Mouse (Mus musculus): Measurements from ENCODE around the gene Birc5. TPM values are rescaled to one million over a fixed set of nuclear protein-coding genes. Genes with fewer than 3 reads are reported as not detected.
A peak's percentile ranks its signal among the peaks of the same experiment; 100 is the strongest.
"Not testable (repeated sequence)": the region's sequence is repeated elsewhere in the genome, so short reads cannot be mapped to it uniquely, and the experiment has no call there.

Birc5 gene
- polyA plus RNA-seq, 1 experiment from 2014 or later, result 14.9 TPM

GRCm38 (mm10) chr11:117830401-117830800 lies 18.6 kb upstream of the Birc5 start:
- Histone ChIP-seq H3K4me2 (ENCODE audit: low read depth, low read length) (no peak overlapping the region), H3K4me1 (ENCODE audit: control insufficient read depth, insufficient read depth, low read length) (peaks cover 9% of the 10 kb centered on the region), H3K36me3 (ENCODE audit: control insufficient read depth, insufficient read depth, low read length) (no peaks in the 10 kb centered on the region), H3K9me3 (ENCODE audit: control insufficient read depth, low read length) (no peaks in the 10 kb centered on the region), H3K27ac (ENCODE audit: low read depth, low read length) (no peak overlapping the region), H3K4me3 (ENCODE audit: low read depth, low read length) (no peak overlapping the region), H3K27me3 (ENCODE audit: control insufficient read depth, insufficient read depth, low read length) (no peaks in the 10 kb centered on the region), H3K9ac (replicated peaks; ENCODE audit: low read depth, low read length) (no peak overlapping the region)
- 70% methylated on average over 9 of the region's 9 CpGs for WGBS
- ATAC-seq (ENCODE audit: low read depth), result no peak

GRCm38 (mm10) chr11:117832086-117832969 lies 16.7 kb upstream of the Birc5 start:
- no peaks in the 10 kb centered on the region for H3K36me3 ChIP-seq (ENCODE audit: control insufficient read depth, insufficient read depth, low read length)
- peak; percentile 76; the same call in 1 of the 2 replicates for ATAC-seq (ENCODE audit: low read depth)
- H3K4me3 ChIP-seq (ENCODE audit: low read depth, low read length), result peak overlapping the region; percentile 30
- H3K4me1 ChIP-seq (ENCODE audit: control insufficient read depth, insufficient read depth, low read length), result no peaks in the 10 kb centered on the region; the same call in 1 of the 2 replicates
- H3K27ac ChIP-seq (ENCODE audit: low read depth, low read length), result 0 out of 2 replicates have a peak overlapping the region, but pooled peaks have one; percentile 34
- H3K9ac ChIP-seq (replicated peaks; ENCODE audit: low read depth, low read length), result no peak overlapping the region
- no peaks in the 10 kb centered on the region for H3K27me3 ChIP-seq (ENCODE audit: control insufficient read depth, insufficient read depth, low read length)
- peak overlapping the region; percentile 46 for H3K4me2 ChIP-seq (ENCODE audit: low read depth, low read length)
- 17% methylated on average over 28 of the region's 28 CpGs for WGBS
- no peaks in the 10 kb centered on the region for H3K9me3 ChIP-seq (ENCODE audit: control insufficient read depth, low read length)

- not testable (repeated sequence) for ATAC-seq (ENCODE audit: low read depth); H3K4me2 ChIP-seq (ENCODE audit: low read depth, low read length); H3K27me3 ChIP-seq (ENCODE audit: control insufficient read depth, insufficient read depth, low read length); H3K9ac ChIP-seq (replicated peaks; ENCODE audit: low read depth, low read length); H3K4me3 ChIP-seq (ENCODE audit: low read depth, low read length); H3K4me1 ChIP-seq (ENCODE audit: control insufficient read depth, insufficient read depth, low read length); H3K27ac ChIP-seq (ENCODE audit: low read depth, low read length); H3K36me3 ChIP-seq (ENCODE audit: control insufficient read depth, insufficient read depth, low read length); H3K9me3 ChIP-seq (ENCODE audit: control insufficient read depth, low read length)
- whole genome bisulfite sequencing, result 90% methylated on average over 4 of the region's 6 CpGs
Measured at GRCm38 (mm10) chr11:117833509-117833908, 15.5 kb upstream of the Birc5 start.

- Histone ChIP-seq H3K27me3 (ENCODE audit: control insufficient read depth, insufficient read depth, low read length) (no peaks in the 10 kb centered on the region), H3K4me2 (ENCODE audit: low read depth, low read length) (no peak overlapping the region), H3K36me3 (ENCODE audit: control insufficient read depth, insufficient read depth, low read length) (no peaks in the 10 kb centered on the region), H3K9ac (replicated peaks; ENCODE audit: low read depth, low read length) (no peak overlapping the region), H3K27ac (ENCODE audit: low read depth, low read length) (no peak overlapping the region), H3K9me3 (ENCODE audit: control insufficient read depth, low read length) (no peaks in the 10 kb centered on the region), H3K4me1 (ENCODE audit: control insufficient read depth, insufficient read depth, low read length) (no peaks in the 10 kb centered on the region), H3K4me3 (ENCODE audit: low read depth, low read length) (no peak overlapping the region)
- 95% methylated on average over 8 of the region's 8 CpGs for WGBS
- ATAC-seq (ENCODE audit: low read depth), result no peak
Measured at GRCm38 (mm10) chr11:117834086-117834485, 15.0 kb upstream of the Birc5 start.

GRCm38 (mm10) chr11:117836306-117836705 lies 12.7 kb upstream of the Birc5 start:
- 0 out of 2 replicates have a peak, but pooled peaks have one; percentile 32 for ATAC-seq (ENCODE audit: low read depth)
- WGBS, result 31% methylated on average over 13 of the region's 13 CpGs
- H3K4me2 ChIP-seq (ENCODE audit: low read depth, low read length), result peak overlapping the region; percentile 29; the same call in 1 of the 2 replicates
- H3K4me3 ChIP-seq (ENCODE audit: low read depth, low read length), result 0 out of 2 replicates have a peak overlapping the region, but pooled peaks have one; percentile 4
- no peak overlapping the region for H3K27ac ChIP-seq (ENCODE audit: low read depth, low read length)
- no peaks in the 10 kb centered on the region for H3K9me3 ChIP-seq (ENCODE audit: control insufficient read depth, low read length)
- no peaks in the 10 kb centered on the region for H3K36me3 ChIP-seq (ENCODE audit: control insufficient read depth, insufficient read depth, low read length)
- no peaks in the 10 kb centered on the region for H3K27me3 ChIP-seq (ENCODE audit: control insufficient read depth, insufficient read depth, low read length)
- no peak overlapping the region for H3K9ac ChIP-seq (replicated peaks; ENCODE audit: low read depth, low read length)
- no peaks in the 10 kb centered on the region for H3K4me1 ChIP-seq (ENCODE audit: control insufficient read depth, insufficient read depth, low read length)

- Histone ChIP-seq H3K9me3 (ENCODE audit: control insufficient read depth, low read length) (no peaks in the 10 kb centered on the region), H3K36me3 (ENCODE audit: control insufficient read depth, insufficient read depth, low read length) (no peaks in the 10 kb centered on the region), H3K27ac (ENCODE audit: low read depth, low read length) (no peak overlapping the region), H3K4me1 (ENCODE audit: control insufficient read depth, insufficient read depth, low read length) (no peaks in the 10 kb centered on the region), H3K27me3 (ENCODE audit: control insufficient read depth, insufficient read depth, low read length) (no peaks in the 10 kb centered on the region), H3K9ac (replicated peaks; ENCODE audit: low read depth, low read length) (no peak overlapping the region), H3K4me2 (ENCODE audit: low read depth, low read length) (no peak overlapping the region), H3K4me3 (ENCODE audit: low read depth, low read length) (no peak overlapping the region)
- 78% methylated on average over 2 of the region's 2 CpGs for WGBS
- no peak for ATAC-seq (ENCODE audit: low read depth)
Measured at GRCm38 (mm10) chr11:117838572-117838971, 10.5 kb upstream of the Birc5 start.

- H3K27me3 ChIP-seq (ENCODE audit: control insufficient read depth, insufficient read depth, low read length), result no peaks in the 10 kb centered on the region
- no peak overlapping the region for H3K9ac ChIP-seq (replicated peaks; ENCODE audit: low read depth, low read length)
- H3K9me3 ChIP-seq (ENCODE audit: control insufficient read depth, low read length), result no peaks in the 10 kb centered on the region
- no peak for ATAC-seq (ENCODE audit: low read depth)
- no peak overlapping the region for H3K4me3 ChIP-seq (ENCODE audit: low read depth, low read length)
- 89% methylated on average over 1 of the region's 1 CpGs for WGBS
- H3K36me3 ChIP-seq (ENCODE audit: control insufficient read depth, insufficient read depth, low read length), result no peaks in the 10 kb centered on the region
- no peak overlapping the region for H3K4me2 ChIP-seq (ENCODE audit: low read depth, low read length)
- H3K4me1 ChIP-seq (ENCODE audit: control insufficient read depth, insufficient read depth, low read length), result no peaks in the 10 kb centered on the region
- no peak overlapping the region for H3K27ac ChIP-seq (ENCODE audit: low read depth, low read length)
Measured at GRCm38 (mm10) chr11:117839021-117839420, 10.0 kb upstream of the Birc5 start.

- H3K27ac ChIP-seq (ENCODE audit: low read depth, low read length), result no peak overlapping the region
- H3K4me3 ChIP-seq (ENCODE audit: low read depth, low read length), result no peak overlapping the region
- H3K4me2 ChIP-seq (ENCODE audit: low read depth, low read length), result no peak overlapping the region
- 54% methylated on average over 1 of the region's 1 CpGs for WGBS
- H3K4me1 ChIP-seq (ENCODE audit: control insufficient read depth, insufficient read depth, low read length), result no peaks in the 10 kb centered on the region
- no peak for ATAC-seq (ENCODE audit: low read depth)
- no peaks in the 10 kb centered on the region for H3K27me3 ChIP-seq (ENCODE audit: control insufficient read depth, insufficient read depth, low read length)
- no peaks in the 10 kb centered on the region for H3K36me3 ChIP-seq (ENCODE audit: control insufficient read depth, insufficient read depth, low read length)
- H3K9me3 ChIP-seq (ENCODE audit: control insufficient read depth, low read length), result no peaks in the 10 kb centered on the region
- H3K9ac ChIP-seq (replicated peaks; ENCODE audit: low read depth, low read length), result no peak overlapping the region
Measured at GRCm38 (mm10) chr11:117840910-117841309, 8.1 kb upstream of the Birc5 start.

- H3K4me2 ChIP-seq (ENCODE audit: low read depth, low read length), result no peak overlapping the region
- WGBS, result 88% methylated on average over 2 of the region's 2 CpGs
- no peak for ATAC-seq (ENCODE audit: low read depth)
Measured at GRCm38 (mm10) chr11:117843434-117843833, 5.6 kb upstream of the Birc5 start.

More at GRCm38 (mm10) chr11:117843434-117843833, 5.6 kb upstream of the Birc5 start:
- H3K4me1 ChIP-seq (ENCODE audit: control insufficient read depth, insufficient read depth, low read length), result peaks cover 6% of the 10 kb centered on the region; the same call in 1 of the 2 replicates
- no peaks in the 10 kb centered on the region for H3K36me3 ChIP-seq (ENCODE audit: control insufficient read depth, insufficient read depth, low read length)
- H3K27ac ChIP-seq (ENCODE audit: low read depth, low read length), result no peak overlapping the region
- no peak overlapping the region for H3K9ac ChIP-seq (replicated peaks; ENCODE audit: low read depth, low read length)
- no peaks in the 10 kb centered on the region for H3K9me3 ChIP-seq (ENCODE audit: control insufficient read depth, low read length)
- H3K27me3 ChIP-seq (ENCODE audit: control insufficient read depth, insufficient read depth, low read length), result no peaks in the 10 kb centered on the region
- no peak overlapping the region for H3K4me3 ChIP-seq (ENCODE audit: low read depth, low read length)

All from neural tube, embryonic 14.5 days (tissue).